Mouse (Mus musculus): ENCODE results near the gene Otub1.

Otub1 gene

DNA sequence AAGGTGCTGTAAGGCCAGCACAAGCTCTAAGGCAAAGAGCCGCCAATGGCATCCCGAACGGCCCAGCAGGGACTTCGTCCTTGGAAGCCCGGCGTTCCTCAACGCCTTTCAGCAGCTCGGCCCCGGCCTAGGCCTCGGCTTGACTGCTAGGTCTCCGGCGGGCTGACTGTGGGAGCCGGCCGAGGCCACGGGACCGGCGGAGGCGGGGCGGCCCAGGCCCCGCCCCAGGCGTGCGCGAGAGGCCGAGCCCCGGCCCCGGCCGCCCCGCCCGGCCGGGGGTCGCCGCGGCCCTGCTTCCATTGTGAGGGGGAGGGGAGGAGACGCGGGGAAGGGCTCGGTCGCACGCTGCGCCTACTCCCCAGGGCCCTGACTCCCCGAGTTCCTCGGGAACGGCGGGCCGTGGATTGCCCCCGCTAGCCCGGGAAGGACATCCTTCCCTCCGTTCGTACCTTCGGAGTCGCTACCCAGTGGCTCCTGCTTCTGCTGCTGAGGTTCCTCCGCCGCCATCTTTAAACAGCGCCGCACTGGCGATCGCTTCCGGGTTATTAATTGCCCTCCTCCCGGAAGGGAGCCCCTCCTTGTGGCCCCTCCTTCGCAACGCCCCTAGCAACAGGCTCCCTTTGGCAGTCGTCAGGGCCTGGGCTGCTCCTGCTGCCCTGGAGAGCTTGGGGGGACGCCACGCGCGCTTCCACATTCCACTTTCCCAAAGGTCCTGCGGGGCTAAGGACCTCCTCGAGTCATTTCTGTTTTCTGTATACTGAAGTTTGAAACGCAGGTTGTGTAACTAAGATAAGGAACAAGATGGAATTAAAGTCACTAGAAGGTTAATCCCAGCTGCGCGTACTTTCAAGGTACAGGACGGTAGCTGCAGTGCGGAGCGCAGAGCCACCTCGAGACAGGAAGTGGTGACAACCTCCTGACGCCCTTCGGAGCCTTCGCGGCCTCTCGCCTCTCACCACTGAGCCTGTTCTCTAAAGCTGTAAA is at the start of gene Otub1:
Otub1 (minus strand) TSS at position 564 of the 984 bp plus-strand sequence.
- peak; percentile 97 for DNase-seq (ENCODE audit: low read depth, low spot score)

DNA sequence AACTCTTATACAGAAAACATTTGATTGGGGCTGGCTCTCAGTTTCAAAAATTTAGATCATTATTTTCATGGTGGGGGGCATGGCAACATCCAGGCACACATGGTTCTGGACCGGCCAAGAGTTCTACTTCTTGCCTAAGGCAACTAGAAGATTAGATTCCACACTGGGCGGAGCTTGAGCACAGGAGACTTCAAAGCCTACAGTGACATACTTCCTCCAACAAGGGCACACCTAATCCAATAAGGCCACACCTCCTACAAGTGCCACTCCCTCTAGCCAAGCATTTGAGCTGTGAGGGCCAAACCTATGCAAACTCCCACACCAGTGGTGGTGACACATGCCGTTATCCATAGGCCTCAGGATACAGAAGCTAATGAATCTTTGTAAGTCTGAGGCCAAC is 39.9 kb upstream of the Otub1 start:
- DNase-seq (ENCODE audit: low read depth, low spot score) = peak; percentile 94

DNA sequence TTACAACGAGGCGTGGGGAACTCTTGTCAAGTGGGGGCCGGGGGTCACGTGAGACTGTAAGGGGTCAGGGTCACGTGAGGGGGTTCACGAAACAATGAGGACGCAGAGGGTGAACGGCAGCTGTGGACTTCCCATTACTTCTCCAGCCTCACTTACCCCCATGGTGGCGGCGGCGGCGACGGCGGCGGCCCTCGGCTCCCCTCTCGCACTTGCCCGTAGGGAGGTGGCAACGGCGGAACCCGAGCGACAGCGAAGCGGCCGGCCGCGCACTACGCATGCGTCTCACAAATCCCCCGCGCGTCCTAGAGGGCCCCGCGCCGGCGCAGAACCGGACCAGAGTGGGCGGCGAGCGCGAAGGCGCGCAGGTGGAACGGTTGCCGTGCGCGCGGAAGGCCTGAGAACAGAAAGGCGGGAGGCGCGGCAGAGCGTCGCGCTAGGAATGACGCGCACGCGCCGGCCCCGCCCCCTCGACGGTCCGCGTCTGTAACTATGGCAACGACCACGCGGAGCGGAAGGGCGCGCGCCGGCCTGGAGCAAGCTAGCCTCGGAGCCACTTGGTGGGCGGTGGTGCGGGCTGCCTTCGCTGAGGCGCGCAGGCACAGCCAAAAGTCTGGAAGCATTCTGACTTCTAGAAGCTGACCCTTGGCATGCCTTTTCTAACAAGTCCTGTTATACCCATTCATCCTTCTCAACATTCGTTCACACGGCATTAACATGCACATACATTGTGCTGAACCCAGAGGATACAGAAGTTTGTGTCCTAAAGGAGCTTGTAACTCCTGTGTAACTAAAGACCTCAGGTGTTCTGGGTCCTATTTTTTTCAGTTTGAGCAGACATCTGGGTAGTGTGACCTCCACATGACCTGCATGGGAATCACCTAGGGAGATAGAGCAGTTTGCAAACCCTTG is 34.9 kb upstream of the Otub1 start, which contains the start of gene Naa40:
Naa40 (minus strand) TSS at position 402 of the 909 bp plus-strand sequence.
- DNase-seq (ENCODE audit: low read depth, low spot score) = peak; percentile 98

DNA sequence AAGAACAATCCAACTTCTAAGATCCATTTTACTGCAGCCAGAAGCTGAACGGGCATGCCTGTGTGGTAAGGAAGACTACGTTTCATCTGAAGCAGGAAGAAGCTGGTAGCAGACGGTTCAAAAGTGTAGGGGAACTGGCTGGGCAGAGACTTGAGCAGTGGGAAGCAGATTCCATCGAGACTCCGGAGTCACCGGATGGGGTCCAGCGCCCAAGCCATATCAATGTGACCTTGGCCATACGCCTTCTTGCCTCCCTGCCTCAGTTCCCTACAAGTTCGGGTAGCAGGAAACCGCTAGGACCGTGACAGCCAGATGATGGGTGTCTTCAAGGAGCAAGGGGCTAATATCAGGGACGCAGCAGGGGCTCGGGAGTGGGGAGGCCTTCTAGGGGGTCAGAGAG is 34.2 kb upstream of the Otub1 start:
- DNase-seq (ENCODE audit: low read depth, low spot score) = no peak

DNA sequence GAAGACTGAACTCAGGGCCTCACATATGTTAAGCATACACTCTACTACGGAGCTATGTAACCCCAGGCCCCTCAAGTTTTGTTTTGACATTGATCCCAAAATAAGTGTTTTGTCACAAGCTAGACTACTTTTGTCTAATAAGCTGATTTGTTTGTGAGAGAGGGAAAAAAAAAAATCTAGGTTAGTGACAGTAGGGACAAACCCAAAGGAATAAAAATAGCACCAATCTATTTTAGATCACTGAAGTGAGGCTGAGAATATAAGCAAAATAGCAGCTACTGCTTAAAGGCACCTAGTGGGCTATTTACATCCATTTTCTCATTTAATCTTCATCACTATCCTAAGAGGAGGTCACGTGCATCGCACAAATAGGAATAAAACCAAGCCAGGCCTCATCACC is 33.5 kb upstream of the Otub1 start:
- no peak for DNase-seq (ENCODE audit: low read depth, low spot score)

DNA sequence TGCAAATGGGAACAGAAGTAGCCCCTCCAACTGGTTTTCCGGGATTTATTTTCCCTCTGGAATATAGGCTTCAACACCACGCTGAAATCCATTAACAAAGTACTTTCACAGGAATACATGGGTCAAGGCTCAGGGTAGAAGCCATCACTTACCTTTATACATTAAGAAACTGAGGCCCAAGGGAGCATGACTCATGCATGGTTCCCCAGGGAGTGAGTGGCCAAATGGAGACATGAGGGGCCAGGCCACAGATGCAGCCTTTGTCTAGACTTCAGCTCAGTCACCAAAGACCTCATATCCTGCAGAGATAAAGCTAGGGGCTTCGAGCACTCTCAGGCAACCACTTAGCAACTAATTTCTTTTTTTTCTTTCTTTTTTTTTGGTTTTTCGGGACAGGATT is 30.6 kb upstream of the Otub1 start:
- no peak for DNase-seq (ENCODE audit: low read depth, low spot score)

DNA sequence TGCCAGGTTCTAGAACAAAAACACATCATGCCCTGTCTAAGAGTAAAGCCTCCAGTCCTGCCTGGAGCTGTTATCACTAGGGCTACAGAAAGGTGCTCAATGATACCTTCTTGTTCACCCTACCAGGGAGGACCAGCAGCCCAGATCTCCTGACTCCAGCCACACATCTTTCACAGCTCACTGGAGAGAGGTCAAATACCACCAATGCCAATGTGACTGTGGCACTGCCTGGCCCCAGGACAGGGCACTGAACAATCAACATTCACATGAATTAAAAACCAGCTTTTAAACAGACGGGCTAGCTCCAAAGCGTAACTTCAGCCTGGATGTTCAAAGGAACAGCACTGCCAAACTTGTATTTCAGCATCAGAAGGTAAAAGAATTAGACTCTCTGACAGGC is 29.9 kb upstream of the Otub1 start:
- DNase-seq (ENCODE audit: low read depth, low spot score) = no peak

DNA sequence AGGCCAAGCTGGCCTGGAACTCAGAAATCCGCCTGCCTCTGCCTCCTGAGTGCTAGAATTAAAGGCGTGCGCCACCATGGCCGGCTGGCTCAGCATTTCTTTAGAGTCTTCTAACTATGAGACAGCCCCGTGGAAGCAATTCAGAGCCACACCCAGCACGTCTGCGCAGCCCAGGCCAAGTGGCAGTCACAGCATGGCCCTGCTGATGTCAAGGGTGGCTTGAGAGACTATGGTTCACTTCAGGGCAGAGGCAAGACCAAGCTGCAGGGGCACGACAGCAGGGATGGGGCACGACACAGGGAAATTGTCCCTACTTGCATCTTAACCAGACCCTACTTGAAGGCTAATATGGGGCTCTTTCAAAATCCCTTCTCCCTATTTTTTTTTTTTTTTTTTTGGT is 29.3 kb upstream of the Otub1 start:
- DNase-seq (ENCODE audit: low read depth, low spot score) = peak; percentile 67

DNA sequence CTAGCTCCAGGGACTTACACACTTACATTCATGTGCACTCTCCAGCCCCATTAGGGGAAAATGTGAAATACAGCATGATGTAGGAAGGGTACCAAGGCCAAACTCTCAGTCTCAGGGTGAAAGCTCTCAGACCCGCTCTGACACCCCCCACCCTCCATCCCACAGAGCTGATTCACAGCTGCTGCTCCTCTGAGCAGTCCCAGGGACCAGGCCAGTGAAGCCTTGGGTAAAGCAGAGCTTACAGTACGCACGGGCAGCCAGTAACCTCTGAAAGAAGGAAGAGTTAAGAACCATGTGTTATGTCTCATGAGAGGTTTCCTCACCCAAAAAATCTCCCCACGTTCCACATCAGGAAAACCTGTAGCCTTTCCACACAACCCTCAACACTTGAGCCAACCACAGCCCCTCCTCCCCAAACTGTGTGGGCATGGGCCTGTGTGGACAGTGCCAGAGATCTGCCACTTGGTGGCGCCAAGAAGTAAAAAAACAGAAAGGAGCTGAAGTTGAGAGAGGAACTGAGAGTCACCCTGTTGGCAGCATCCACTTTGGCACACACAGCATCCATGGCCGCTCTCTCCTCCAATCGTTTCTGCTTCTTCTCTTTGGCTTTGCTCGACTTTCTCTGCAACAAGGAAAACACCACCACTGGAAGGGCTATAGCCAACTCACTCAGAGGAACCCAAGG is 28.6 kb upstream of the Otub1 start:
- peak; percentile 91 for DNase-seq (ENCODE audit: low read depth, low spot score)

DNA sequence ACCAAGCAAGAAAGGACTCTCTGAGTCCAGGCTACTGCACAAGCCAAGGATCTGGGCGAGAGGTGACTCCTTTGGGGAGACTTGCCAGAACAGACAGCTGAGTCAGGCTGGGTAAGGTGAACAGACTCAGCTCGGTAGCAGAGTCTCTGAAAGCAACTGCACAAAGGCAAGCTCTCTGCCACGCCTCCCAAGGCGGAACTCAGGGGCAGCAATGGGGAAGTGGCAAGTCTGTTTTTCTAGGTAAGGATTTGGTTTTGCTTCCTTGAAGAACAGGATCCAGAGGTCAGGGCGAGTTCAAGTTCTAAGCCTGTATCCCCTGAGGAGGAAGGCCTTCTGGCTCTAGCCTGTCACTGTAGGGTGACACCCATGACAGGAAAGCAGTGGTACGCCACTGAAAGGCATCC is 20.4 kb upstream of the Otub1 start:
- DNase-seq (ENCODE audit: low read depth, low spot score) = peak; percentile 62

DNA sequence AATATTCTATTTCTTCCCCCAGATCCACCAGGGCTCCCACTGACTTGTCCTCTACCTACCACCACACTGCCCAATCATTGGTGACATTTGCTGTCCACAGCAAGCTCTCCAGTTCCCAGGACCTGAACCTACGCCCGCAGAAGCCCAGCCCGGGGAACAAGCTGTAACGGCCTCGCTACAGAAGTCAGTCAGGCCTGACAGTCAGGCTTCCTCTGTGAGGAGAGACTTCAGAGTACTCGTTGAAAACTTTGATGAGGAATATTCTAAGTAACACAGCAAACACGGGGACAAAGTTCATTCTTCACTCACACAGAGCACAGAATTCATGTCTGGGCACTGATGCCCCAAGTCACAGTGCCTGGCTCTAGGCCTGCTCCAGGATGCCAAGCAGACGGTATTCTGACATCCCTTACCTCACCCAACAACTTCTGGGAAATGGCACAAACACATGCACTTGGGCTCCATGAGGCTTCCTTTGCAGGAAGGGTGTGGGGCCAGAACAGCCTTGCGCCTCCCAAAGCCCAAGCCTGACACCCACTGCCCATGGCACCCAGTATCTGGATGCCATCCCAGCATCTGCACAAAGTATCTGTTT is 19.1 kb upstream of the Otub1 start:
- no peak for DNase-seq (ENCODE audit: low read depth, low spot score)

DNA sequence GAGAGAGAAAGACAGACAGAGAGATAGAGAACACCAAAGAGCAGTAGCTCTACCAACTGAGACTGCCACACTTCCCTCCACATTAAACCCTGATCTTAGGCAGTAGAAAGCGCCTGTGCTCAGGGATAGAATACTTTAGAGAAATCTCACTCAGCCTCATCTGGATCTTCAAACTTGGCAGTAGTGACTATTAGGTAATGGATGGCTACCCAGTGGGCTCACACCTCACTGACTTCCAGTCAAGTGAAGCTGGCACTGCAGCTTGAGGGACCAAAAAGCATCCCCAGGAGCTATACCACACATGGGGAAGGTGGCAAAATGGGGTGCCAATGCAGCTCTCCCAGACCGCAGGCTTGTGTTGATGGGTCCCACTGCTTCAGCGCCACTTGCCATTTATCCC is 18.1 kb upstream of the Otub1 start:
- no peak for DNase-seq (ENCODE audit: low read depth, low spot score)

DNA sequence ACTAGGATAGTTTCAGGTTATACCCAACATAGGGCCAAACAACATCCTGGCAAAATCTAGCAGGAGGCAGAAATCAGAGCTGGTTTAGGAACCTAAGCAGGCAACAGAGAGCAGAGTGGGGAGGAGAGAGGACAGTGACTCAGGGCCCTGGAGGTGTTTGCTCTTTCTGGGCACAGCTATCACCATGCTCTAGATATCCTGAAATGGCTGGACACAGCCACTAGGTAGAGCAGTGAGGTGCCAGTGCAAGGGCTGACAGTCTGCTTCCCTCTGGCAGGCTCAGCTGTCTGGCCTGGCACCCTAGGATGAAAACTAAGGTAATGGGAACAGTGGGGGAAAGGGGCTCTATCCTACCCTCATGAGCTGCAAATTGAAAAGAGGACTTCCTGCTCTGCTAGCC is 17.4 kb upstream of the Otub1 start:
- no peak for DNase-seq (ENCODE audit: low read depth, low spot score)

DNA sequence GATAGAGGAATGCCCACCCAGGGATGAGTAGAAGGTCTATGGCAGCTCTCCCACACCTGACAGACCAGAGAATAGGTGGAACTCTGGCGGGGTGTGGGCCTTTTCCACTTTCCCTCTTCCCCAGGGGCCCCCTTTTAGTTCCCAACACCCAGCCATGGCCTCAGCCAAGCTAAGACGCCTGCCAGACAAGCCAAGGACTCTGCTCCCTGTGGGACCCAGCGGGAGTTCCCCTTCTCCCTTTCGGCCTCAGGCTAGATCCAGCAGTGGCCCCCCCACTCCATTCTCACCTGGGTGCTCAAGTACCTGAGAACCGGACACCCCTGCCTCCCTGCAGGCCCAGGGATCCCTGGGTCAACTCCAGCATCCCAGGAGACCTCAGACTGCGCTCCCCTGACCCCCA is 16.1 kb upstream of the Otub1 start:
- no peak for DNase-seq (ENCODE audit: low read depth, low spot score)

DNA sequence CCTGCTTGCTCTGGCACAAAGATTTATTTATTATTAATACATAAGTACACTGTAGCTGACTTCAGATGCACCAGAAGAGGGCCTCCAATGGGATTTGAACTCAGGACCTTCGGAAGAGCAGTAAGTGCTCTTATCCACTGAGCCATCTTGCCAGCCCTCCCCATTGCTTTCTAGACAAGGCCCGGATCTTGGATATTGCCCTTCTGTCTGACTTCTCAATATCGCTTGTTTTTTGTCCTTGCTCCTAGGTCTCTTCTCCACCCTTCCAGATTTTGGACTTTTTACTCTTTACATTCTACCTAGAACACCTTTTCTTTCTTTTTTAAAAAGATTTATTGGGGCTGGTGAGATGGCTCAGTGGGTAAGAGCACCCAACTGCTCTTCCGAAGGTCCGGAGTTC is 12.6 kb upstream of the Otub1 start:
- no peak for DNase-seq (ENCODE audit: low read depth, low spot score)

DNA sequence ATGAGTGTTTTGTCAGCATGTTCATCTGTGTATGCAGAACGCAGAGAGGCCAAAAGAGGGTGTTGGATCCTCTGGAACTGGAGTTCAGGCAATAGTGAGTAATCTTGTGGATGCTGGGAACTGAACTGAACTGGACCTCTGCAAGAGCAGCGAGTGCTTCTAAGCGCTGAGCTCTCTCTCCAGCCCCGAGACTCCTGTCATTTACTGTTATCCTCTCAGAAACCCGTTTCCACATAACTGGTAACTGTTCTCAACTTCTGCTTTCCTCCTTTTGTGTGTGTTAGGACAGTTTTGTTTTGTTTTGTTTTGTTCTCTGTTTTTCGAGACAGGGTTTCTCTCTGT is 11.8 kb upstream of the Otub1 start:
- no peak for DNase-seq (ENCODE audit: low read depth, low spot score)

DNA sequence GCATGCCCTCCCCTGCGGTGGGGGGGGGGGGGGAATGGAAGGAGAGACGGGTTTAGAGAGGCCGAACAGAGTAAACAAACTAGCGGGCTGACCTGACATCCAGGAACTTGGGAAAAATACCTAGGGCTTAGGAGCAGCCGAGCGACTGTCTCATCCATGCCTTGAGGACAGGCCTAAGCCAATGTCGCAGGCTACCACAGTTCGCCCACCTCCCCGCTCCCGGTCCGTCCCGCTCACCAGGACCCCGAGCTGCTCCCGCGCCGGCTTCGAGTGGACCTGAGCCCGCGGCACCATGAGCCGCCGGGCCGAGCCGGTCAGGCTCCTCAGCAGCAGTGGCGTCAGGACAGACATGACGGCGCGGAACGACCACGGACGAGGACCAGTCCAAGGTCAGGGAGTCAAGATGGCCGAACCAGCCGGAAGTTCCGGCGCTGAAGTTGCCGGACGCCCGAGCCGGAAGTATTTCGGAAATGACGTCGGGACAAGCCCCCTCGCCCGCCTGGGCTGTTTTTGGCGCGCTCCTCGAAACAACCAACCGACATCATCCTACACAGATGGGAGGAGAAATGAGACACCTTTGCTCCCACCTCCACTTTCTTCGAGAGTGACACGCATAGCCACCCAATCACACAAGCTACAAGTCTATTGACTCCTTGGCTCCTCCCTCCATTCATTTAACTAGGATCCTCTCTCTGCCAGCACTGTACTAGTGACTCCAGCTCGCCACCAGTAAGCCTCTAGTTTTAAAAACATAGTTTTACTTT is 11.2 kb upstream of the Otub1 start, which contains the start of gene Cox8a:
Cox8a (minus strand) TSS at position 455 of the 764 bp plus-strand sequence.
- peak; percentile 99 for DNase-seq (ENCODE audit: low read depth, low spot score)

DNA sequence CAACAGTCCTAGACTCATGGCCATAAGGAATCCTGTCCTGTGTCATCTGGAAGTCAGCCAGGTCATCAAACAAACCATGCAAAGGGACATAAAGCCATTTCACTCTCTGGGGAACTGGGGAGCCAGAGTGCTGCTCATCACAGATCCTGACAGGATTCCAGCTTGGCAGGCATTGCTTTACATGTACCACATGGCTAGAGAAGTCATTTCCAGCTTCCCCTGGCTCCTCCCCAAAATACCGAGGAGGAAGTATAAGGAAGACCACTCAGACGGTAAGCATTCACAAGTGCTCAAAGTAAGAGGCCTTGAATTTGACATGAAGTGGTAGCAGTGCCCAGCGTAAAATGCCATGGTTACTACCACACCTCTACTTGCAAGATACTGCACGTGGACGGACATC is 8.4 kb upstream of the Otub1 start:
- no peak for DNase-seq (ENCODE audit: low read depth, low spot score)

DNA sequence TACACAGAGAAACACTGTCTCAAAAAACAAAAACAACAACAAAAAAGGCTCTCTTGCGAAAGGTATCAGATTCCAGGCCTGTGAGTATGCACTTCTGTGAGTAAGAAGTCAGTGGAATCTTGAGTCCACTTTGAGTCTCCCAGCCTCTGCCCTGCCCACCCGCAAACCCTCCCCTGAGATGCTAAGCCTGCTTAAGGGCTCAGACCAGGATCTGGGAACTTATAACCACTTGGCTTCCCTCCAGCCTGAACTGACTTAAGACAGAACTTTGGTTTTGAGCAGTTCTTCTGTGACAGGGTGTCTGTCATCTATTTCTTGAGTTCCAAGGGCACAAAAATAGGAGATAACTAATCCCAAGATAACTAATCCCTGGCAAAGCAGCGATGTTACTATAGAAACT is 6.9 kb upstream of the Otub1 start:
- no peak for DNase-seq (ENCODE audit: low read depth, low spot score)

DNA sequence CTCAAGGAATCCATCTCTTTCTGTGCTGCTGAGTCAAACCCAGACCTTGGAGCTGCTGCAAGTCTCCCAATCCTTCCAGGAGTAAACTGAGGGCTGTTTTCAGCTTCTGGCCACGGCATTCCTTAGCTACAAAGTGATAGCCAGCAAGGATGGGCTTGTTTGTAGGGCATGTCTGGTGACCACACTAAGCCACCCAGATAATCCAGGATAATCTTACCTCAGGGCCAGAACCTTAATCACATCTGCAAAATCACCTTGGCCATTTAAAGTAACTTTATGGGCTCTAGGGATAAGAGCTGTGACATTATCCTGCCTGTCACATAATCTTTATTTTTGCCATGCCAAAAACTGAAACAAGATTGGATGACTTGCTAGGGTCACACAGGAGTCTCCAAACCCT is 6.1 kb upstream of the Otub1 start:
- DNase-seq (ENCODE audit: low read depth, low spot score) = no peak
